20 mouse cellular contexts compared by ENCODE assay signal in genomic region chr9:66184572-66184971, GRCm38 (mm10). TPM values are rescaled to one million over a fixed set of nuclear protein-coding genes. Genes with fewer than 3 reads are reported as not detected.
A peak's percentile ranks its signal among the peaks of the same experiment; 100 is the strongest.
DNase-seq lines count a peak whose midpoint lies in the region; ATAC-seq and TF ChIP-seq lines count a peak whose summit lies in the region.
"Had no signal": no experiment of that assay in that cellular context is flagged by ENCODE, and none has a peak within 500 bp of the region (broad histone marks: within the 10 kb centered on the region; RNA-seq: fewer than 3 reads in every experiment).

No protein-coding gene starts in this region.

- no peak for ATAC-seq in midbrain, embryonic 16.5 days
- no peak for ATAC-seq in liver, embryonic 15.5 days (ENCODE audit: insufficient read depth)
- ATAC-seq in midbrain, postnatal 0 days (ENCODE audit: low FRiP score) = no peak
- ATAC-seq: forebrain, postnatal 0 days had no signal

- intact Hi-C loops in heart, postnatal 14 days (cut with DNase I) = no loop called here

- peak; percentile 45 to 63 for DNase-seq in heart, adult 18-20 months
- no peak for DNase-seq in heart, postnatal 14 days
- no peak for DNase-seq in midbrain, embryonic 10.5 days (ENCODE audit: low spot score)
- no peak for DNase-seq in layer of hippocampus, postnatal 10 days (ENCODE audit: low spot score in 2 of 2)
- no peak for DNase-seq in midbrain, postnatal 0 days (ENCODE audit: low spot score)
- DNase-seq: adrenal gland, postnatal 25 days; cerebellum, postnatal 25 days; embryo, embryonic 11 days; forebrain, postnatal 0 days; kidney, adult 8-10 months; kidney, postnatal 25 days; thymus, postnatal 4 days had no signal

- WGBS in midbrain, embryonic 10.5 days = 61% methylated on average over 5 of the region's 5 CpGs
- 62% methylated on average over 5 of the region's 5 CpGs for WGBS in midbrain, embryonic 16.5 days
- WGBS in liver, embryonic 15.5 days (ENCODE audit: insufficient replicate concordance) = 86% methylated on average over 5 of the region's 5 CpGs
- 67% methylated on average over 5 of the region's 5 CpGs for WGBS in midbrain, postnatal 0 days

- H3K4me2 ChIP-seq in midbrain, embryonic 16.5 days (ENCODE audit: low read length) = no peak overlapping the region
- H3K4me2 ChIP-seq in liver, embryonic 15.5 days = no peak overlapping the region
- no peak overlapping the region for H3K4me2 ChIP-seq in midbrain, postnatal 0 days (ENCODE audit: low read depth, low read length, poor library complexity, severe bottlenecking)
- H3K4me2 ChIP-seq: lung, embryonic 15.5 days; midbrain, embryonic 11.5 days; neural tube, embryonic 13.5 days had no signal

- H3K27ac ChIP-seq in midbrain, embryonic 10.5 days (replicated peaks) = peak overlapping the region; percentile 46; the same call in 1 of the 2 replicates
- no peak overlapping the region for H3K27ac ChIP-seq in midbrain, embryonic 16.5 days (ENCODE audit: low read length)
- peak overlapping the region; percentile 97 for H3K27ac ChIP-seq in liver, embryonic 15.5 days (replicated peaks)
- H3K27ac ChIP-seq in midbrain, postnatal 0 days (ENCODE audit: low read depth, low read length) = no peak overlapping the region
- H3K27ac ChIP-seq: left cerebral cortex, adult 2 months; lung, embryonic 15.5 days; macrophage; neural tube, embryonic 13.5 days had no signal

- H3K9me3 ChIP-seq in midbrain, embryonic 10.5 days (replicated peaks) = no peaks in the 10 kb centered on the region
- H3K9me3 ChIP-seq in midbrain, embryonic 16.5 days (replicated peaks; ENCODE audit: control insufficient read depth, low read length, poor library complexity, severe bottlenecking) = no peaks in the 10 kb centered on the region
- H3K9me3 ChIP-seq in liver, embryonic 15.5 days (replicated peaks) = no peaks in the 10 kb centered on the region
- no peaks in the 10 kb centered on the region for H3K9me3 ChIP-seq in midbrain, postnatal 0 days (ENCODE audit: low read length)
- H3K9me3 ChIP-seq: lung, embryonic 15.5 days; neural tube, embryonic 13.5 days had no signal

- H3K27me3 ChIP-seq in midbrain, embryonic 10.5 days (ENCODE audit: low read depth, poor library complexity, severe bottlenecking) = peaks cover 7% of the 10 kb centered on the region; the same call in 1 of the 2 replicates
- no peaks in the 10 kb centered on the region for H3K27me3 ChIP-seq in midbrain, embryonic 16.5 days (ENCODE audit: control insufficient read depth, insufficient read depth, low read depth, low read length)
- no peaks in the 10 kb centered on the region for H3K27me3 ChIP-seq in liver, embryonic 15.5 days
- no peaks in the 10 kb centered on the region for H3K27me3 ChIP-seq in midbrain, postnatal 0 days (ENCODE audit: insufficient read depth, low read length)
- H3K27me3 ChIP-seq: CH12.LX; lung, embryonic 15.5 days; neural tube, embryonic 13.5 days had no signal

- no peaks in the 10 kb centered on the region for H3K36me3 ChIP-seq in midbrain, embryonic 10.5 days
- H3K36me3 ChIP-seq in midbrain, embryonic 16.5 days (ENCODE audit: control insufficient read depth, insufficient read depth, low read length) = no peaks in the 10 kb centered on the region
- H3K36me3 ChIP-seq in liver, embryonic 15.5 days (replicated peaks) = no peaks in the 10 kb centered on the region
- no peaks in the 10 kb centered on the region for H3K36me3 ChIP-seq in midbrain, postnatal 0 days (ENCODE audit: insufficient read depth, low read length)
- H3K36me3 ChIP-seq: lung, embryonic 15.5 days; neural tube, embryonic 13.5 days had no signal

- no peak overlapping the region for H3K9ac ChIP-seq in midbrain, embryonic 16.5 days (ENCODE audit: low read depth, low read length)
- no peak overlapping the region for H3K9ac ChIP-seq in liver, embryonic 15.5 days
- no peak overlapping the region for H3K9ac ChIP-seq in midbrain, postnatal 0 days (replicated peaks; ENCODE audit: low read length, poor library complexity, severe bottlenecking)
- H3K9ac ChIP-seq: forebrain, postnatal 0 days; lung, embryonic 15.5 days; neural tube, embryonic 13.5 days had no signal

- no peak for TF ChIP-seq CTCF in midbrain, postnatal 0 days (IDR thresholded peaks at IDR 0.05)

- H3K4me3 ChIP-seq in midbrain, embryonic 10.5 days = no peak overlapping the region
- H3K4me3 ChIP-seq in midbrain, embryonic 16.5 days (ENCODE audit: low read depth, low read length) = no peak overlapping the region
- H3K4me3 ChIP-seq in liver, embryonic 15.5 days (replicated peaks) = no peak overlapping the region
- no peak overlapping the region for H3K4me3 ChIP-seq in midbrain, postnatal 0 days (ENCODE audit: low read depth, low read length)
- H3K4me3 ChIP-seq: left cerebral cortex, adult 2 months; lung, embryonic 15.5 days; neural tube, embryonic 13.5 days had no signal

- H3K4me1 ChIP-seq in midbrain, embryonic 10.5 days = peaks cover 45% of the 10 kb centered on the region
- no peaks in the 10 kb centered on the region for H3K4me1 ChIP-seq in midbrain, embryonic 16.5 days (ENCODE audit: control insufficient read depth, insufficient read depth, low read length)
- peaks cover 97% of the 10 kb centered on the region for H3K4me1 ChIP-seq in liver, embryonic 15.5 days (replicated peaks)
- no peaks in the 10 kb centered on the region; the same call in 1 of the 2 replicates for H3K4me1 ChIP-seq in midbrain, postnatal 0 days (ENCODE audit: insufficient read depth, low read length)

RNA-seq across cellular contexts. Expression of gene Dapk2, which starts 26.5 kb away (rescaled TPM):
- 1 to 10 TPM; 4.0 to 4.9 TPM for total RNA-seq in heart, adult 18-20 months (2021)
- total RNA-seq in heart, postnatal 14 days (2021) = 1 to 10 TPM; 6.0 to 6.5 TPM
- 6.3 TPM in 2 replicates for polyA plus RNA-seq in midbrain, embryonic 10.5 days (2016; fragmentation: Nextera tagmentation; extraction: Ambion mirVana)
- polyA plus RNA-seq in midbrain, embryonic 16.5 days (2015; fragmentation: Nextera tagmentation; extraction: Ambion mirVana) = 0.90 and 1.0 TPM in 2 replicates
- 31.9 and 33.9 TPM in 2 replicates for polyA plus RNA-seq in liver, embryonic 15.5 days (2015; fragmentation: Nextera tagmentation; extraction: Ambion mirVana)
- under 1 TPM; 0.87 to 0.94 TPM for total RNA-seq in layer of hippocampus, postnatal 10 days (2021)
- 0.14 and 1.1 TPM in 2 replicates for total RNA-seq in midbrain, postnatal 0 days (2014; rRNA removed)
- polyA plus RNA-seq in midbrain, postnatal 0 days (2015; fragmentation: Nextera tagmentation; extraction: Ambion mirVana) = 0.43 and 0.58 TPM in 2 replicates

RNA-seq across cellular contexts. Expression of gene Ciao2a, which starts 58.2 kb away (rescaled TPM):
- total RNA-seq in heart, adult 18-20 months (2021) = 10 to 100 TPM; 68.7 to 71.3 TPM
- total RNA-seq in heart, postnatal 14 days (2021) = 10 to 100 TPM; 59.4 to 69.3 TPM
- polyA plus RNA-seq in midbrain, embryonic 10.5 days (2016; fragmentation: Nextera tagmentation; extraction: Ambion mirVana) = 150 and 156 TPM in 2 replicates
- polyA plus RNA-seq in midbrain, embryonic 16.5 days (2015; fragmentation: Nextera tagmentation; extraction: Ambion mirVana) = 61.0 and 69.5 TPM in 2 replicates
- 117 and 132 TPM in 2 replicates for polyA plus RNA-seq in liver, embryonic 15.5 days (2015; fragmentation: Nextera tagmentation; extraction: Ambion mirVana)
- total RNA-seq in layer of hippocampus, postnatal 10 days (2021) = 10 to 100 TPM; 27.2 to 28.9 TPM
- 27.5 and 28.2 TPM in 2 replicates for total RNA-seq in midbrain, postnatal 0 days (2014; rRNA removed)
- 62.1 and 65.7 TPM in 2 replicates for polyA plus RNA-seq in midbrain, postnatal 0 days (2015; fragmentation: Nextera tagmentation; extraction: Ambion mirVana)

RNA-seq across cellular contexts. Expression of gene Snx1, which starts 58.2 kb away (rescaled TPM):
- total RNA-seq in heart, adult 18-20 months (2021) = 10 to 100 TPM; 27.3 to 27.8 TPM
- total RNA-seq in heart, postnatal 14 days (2021) = 10 to 100 TPM; 34.1 to 34.4 TPM
- polyA plus RNA-seq in midbrain, embryonic 10.5 days (2016; fragmentation: Nextera tagmentation; extraction: Ambion mirVana) = 138 and 142 TPM in 2 replicates
- 68.0 and 78.3 TPM in 2 replicates for polyA plus RNA-seq in midbrain, embryonic 16.5 days (2015; fragmentation: Nextera tagmentation; extraction: Ambion mirVana)
- 62.7 and 64.8 TPM in 2 replicates for polyA plus RNA-seq in liver, embryonic 15.5 days (2015; fragmentation: Nextera tagmentation; extraction: Ambion mirVana)
- total RNA-seq in layer of hippocampus, postnatal 10 days (2021) = 10 to 100 TPM; 55.2 to 56.4 TPM
- total RNA-seq in midbrain, postnatal 0 days (2014; rRNA removed) = 42.3 and 47.1 TPM in 2 replicates
- polyA plus RNA-seq in midbrain, postnatal 0 days (2015; fragmentation: Nextera tagmentation; extraction: Ambion mirVana) = 38.1 and 44.0 TPM in 2 replicates

Comparison
In these comparisons a context has a peak if more than half of its experiments do, and no peak if none do; other contexts are left out.
1. DNase-seq: peak in heart, adult 18-20 months (2 of 2); none in heart, postnatal 14 days (0 of 2), midbrain, embryonic 10.5 days (single experiment), layer of hippocampus, postnatal 10 days (0 of 2) and midbrain, postnatal 0 days (single experiment).
2. H3K27ac ChIP-seq: peak in midbrain, embryonic 10.5 days (single experiment) and liver, embryonic 15.5 days (single experiment); none in midbrain, embryonic 16.5 days (single experiment) and midbrain, postnatal 0 days (single experiment).